Mouse (Mus musculus): ENCODE data around the gene Clcn1. TPM values are rescaled to one million over a fixed set of nuclear protein-coding genes. Genes with fewer than 3 reads are reported as not detected.

The Clcn1 gene
- total and polyA plus RNA-seq, 3 experiments: 0.11 to 0.45 TPM; not detected in 1

DNA sequence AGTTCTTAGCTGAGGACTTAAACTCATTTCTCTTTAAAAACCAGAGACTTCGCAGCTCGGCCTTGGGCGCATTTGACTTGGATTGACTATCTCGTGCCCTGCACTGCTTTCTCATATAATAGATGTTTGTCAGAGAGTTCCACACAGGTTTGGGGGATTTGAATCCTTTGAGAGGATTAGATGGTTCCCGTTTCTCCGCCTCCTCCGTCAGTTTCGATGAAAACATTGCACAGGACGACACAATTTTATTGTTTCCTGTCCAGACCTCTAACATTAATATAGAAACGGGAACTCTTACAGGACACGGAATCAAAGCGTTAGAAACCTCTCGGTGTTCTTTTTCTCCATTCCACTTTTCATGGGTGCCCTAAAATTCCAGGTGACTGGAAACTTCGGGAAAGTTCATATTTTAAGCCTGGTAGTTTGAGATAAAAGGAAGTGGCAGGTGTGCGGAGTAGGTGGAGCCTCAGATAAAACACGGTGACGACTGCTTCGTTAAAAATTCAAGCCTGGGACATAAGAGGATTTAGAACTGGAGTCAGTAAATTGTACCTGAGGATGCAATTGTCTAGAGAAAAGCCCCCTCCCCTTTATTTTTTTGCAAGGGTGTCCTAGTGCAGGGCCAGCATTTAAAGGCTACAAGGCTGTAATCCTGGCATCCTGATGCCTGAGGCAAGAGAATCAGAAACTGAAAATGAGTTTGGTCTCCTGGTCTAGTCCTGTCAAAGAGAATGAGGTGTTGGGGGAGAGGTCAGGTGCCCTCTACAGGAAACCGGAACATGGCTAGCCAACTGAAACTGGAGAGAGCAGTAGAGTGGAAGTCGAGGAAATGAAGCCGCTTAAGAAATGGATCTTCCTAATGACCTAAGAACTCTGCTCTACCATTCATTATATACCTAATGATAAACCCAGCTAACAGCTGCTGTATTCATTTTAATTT is 20.8 kb upstream of the Clcn1 start:
- ATAC-seq (ENCODE audit: extremely low read depth, insufficient number of reproducible peaks, low FRiP score, poor library complexity, severe bottlenecking): 0 out of 2 replicates have a peak, but pooled peaks have one; percentile 16
- 0 out of 2 replicates have a peak, but pooled peaks cover 5% of the 10 kb centered on the region for H3K27me3 ChIP-seq (ENCODE audit: insufficient read depth, low read length)
- peaks cover 46% of the 10 kb centered on the region for H3K4me1 ChIP-seq (ENCODE audit: insufficient read depth, low read depth, low read length)
- peak; percentile 27 for DNase-seq (ENCODE audit: low spot score)
- no peaks in the 10 kb centered on the region for H3K9me3 ChIP-seq (replicated peaks)
- peaks cover 36% of the 10 kb centered on the region for H3K36me3 ChIP-seq (replicated peaks)
- TF ChIP-seq GATA2 (IDR thresholded peaks at IDR 0.05; ENCODE audit: borderline replicate concordance, low read depth, low read length) (no peak), TAL1 (conservative IDR thresholded peaks at IDR 0.05; ENCODE audit: low read depth, low read length) (0 out of 2 replicates have a peak, but pooled peaks have one; percentile 12)
- H3K4me3 ChIP-seq (ENCODE audit: low read depth, low read length): peak overlapping the region; percentile 96

DNA sequence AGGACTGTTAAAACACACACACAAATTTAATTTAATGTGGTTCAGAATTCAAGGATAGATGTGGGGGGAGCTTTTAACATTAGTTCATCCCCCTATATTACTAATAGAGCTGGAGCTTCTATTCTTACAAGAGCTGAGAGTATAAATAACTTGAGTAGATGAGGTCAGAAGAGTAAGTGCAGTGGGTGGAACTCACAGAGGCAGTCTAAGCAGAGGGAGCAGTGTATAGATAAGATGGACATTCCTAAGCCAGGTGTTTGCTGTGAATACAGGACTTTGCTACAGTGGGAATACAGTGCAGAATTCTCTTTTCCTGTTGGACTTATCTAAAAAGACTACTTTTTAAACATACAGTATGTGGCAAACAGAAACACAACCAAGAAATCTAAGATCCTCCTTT is 15.7 kb upstream of the Clcn1 start:
- no peak overlapping the region for H3K4me3 ChIP-seq (ENCODE audit: low read depth, low read length)
- H3K36me3 ChIP-seq (replicated peaks): peaks cover 81% of the 10 kb centered on the region
- H3K9me3 ChIP-seq (replicated peaks): no peaks in the 10 kb centered on the region
- TF ChIP-seq CTCF (IDR thresholded peaks at IDR 0.05; ENCODE audit: low read depth, low read length) (no peak), POLR2AphosphoS5 (IDR thresholded peaks at IDR 0.05; ENCODE audit: insufficient replicate concordance, low read depth, low read length) (no peak), GATA1 (IDR thresholded peaks at IDR 0.05; ENCODE audit: borderline replicate concordance, low read length) (no peak), GATA2 (IDR thresholded peaks at IDR 0.05; ENCODE audit: borderline replicate concordance, low read depth, low read length) (no peak)
- ATAC-seq (ENCODE audit: extremely low read depth, insufficient number of reproducible peaks, low FRiP score, poor library complexity, severe bottlenecking): no peak
- DNase-seq (ENCODE audit: low spot score): no peak
- no peaks in the 10 kb centered on the region for H3K27me3 ChIP-seq (ENCODE audit: insufficient read depth, low read length)
- H3K4me1 ChIP-seq (ENCODE audit: insufficient read depth, low read depth, low read length): peaks cover 25% of the 10 kb centered on the region

- Histone ChIP-seq H3K36me3 (replicated peaks) (peaks cover 91% of the 10 kb centered on the region), H3K4me1 (ENCODE audit: insufficient read depth, low read depth, low read length) (no peaks in the 10 kb centered on the region)
- ATAC-seq (ENCODE audit: extremely low read depth, insufficient number of reproducible peaks, low FRiP score, poor library complexity, severe bottlenecking): no peak
Observed at GRCm38 (mm10) chr6:42276151-42276550, 10.3 kb upstream of the Clcn1 start.

DNA sequence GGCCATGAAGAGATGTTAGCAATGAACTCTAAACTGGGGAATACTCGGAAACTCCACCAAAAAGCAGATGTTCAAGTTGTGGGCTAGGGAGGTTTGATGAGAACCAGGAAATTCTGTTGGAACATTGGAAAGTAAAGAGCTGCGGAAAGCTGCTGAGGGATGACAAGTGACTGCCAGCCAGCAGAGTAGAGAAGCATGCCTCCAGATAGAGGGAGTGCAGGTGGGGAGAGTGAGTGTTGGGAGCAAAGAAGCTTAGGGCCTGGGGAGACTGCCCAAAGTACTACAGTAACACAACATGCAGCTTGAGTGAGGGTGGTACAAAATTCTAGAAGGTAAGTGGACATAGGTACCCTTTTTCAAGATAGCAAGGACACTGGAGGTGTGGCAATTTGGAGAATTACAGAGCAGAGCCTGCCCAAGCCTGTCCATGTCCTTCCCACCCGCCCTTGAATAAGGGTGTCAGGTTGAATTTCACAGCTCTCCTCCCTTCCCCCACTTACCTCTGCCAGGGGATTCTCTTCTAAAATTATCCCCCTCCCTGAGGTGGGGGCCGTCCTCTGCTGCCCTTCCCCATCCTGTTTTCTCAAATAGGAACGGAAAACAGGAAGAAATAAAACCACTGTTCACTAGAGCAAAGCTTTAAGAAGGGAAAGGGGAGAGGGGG is 3.5 kb upstream of the Clcn1 start:
- no peak for DNase-seq (ENCODE audit: low spot score)
- H3K27me3 ChIP-seq (ENCODE audit: insufficient read depth, low read length): no peaks in the 10 kb centered on the region
- no peaks in the 10 kb centered on the region for H3K4me1 ChIP-seq (ENCODE audit: insufficient read depth, low read depth, low read length)
- peaks cover 74% of the 10 kb centered on the region for H3K36me3 ChIP-seq (replicated peaks)
- no peak overlapping the region for H3K4me3 ChIP-seq (ENCODE audit: low read depth, low read length)
- no peak for TF ChIP-seq CTCF (IDR thresholded peaks at IDR 0.05; ENCODE audit: low read depth, low read length)
- TF ChIP-seq POLR2AphosphoS5 (IDR thresholded peaks at IDR 0.05; ENCODE audit: insufficient replicate concordance, low read depth, low read length): no peak; the same call in 1 of the 2 replicates
- TF ChIP-seq GATA2 (IDR thresholded peaks at IDR 0.05; ENCODE audit: borderline replicate concordance, low read depth, low read length): no peak
- no peak for TF ChIP-seq TAL1 (conservative IDR thresholded peaks at IDR 0.05; ENCODE audit: low read depth, low read length)
- no peak for TF ChIP-seq GATA1 (IDR thresholded peaks at IDR 0.05; ENCODE audit: borderline replicate concordance, low read length)
- ATAC-seq (ENCODE audit: extremely low read depth, insufficient number of reproducible peaks, low FRiP score, poor library complexity, severe bottlenecking): no peak
- H3K9me3 ChIP-seq (replicated peaks): no peaks in the 10 kb centered on the region

More at GRCm38 (mm10) chr6:42276151-42276550, 10.3 kb upstream of the Clcn1 start:
- Histone ChIP-seq H3K4me3 (ENCODE audit: low read depth, low read length) (no peak overlapping the region), H3K9me3 (replicated peaks) (no peaks in the 10 kb centered on the region), H3K27me3 (ENCODE audit: insufficient read depth, low read length) (no peaks in the 10 kb centered on the region)
- DNase-seq (ENCODE audit: low spot score): no peak
- TF ChIP-seq TAL1 (conservative IDR thresholded peaks at IDR 0.05; ENCODE audit: low read depth, low read length) (no peak), CTCF (IDR thresholded peaks at IDR 0.05; ENCODE audit: low read depth, low read length) (no peak), GATA2 (IDR thresholded peaks at IDR 0.05; ENCODE audit: borderline replicate concordance, low read depth, low read length) (no peak), POLR2AphosphoS5 (IDR thresholded peaks at IDR 0.05; ENCODE audit: insufficient replicate concordance, low read depth, low read length) (no peak), GATA1 (IDR thresholded peaks at IDR 0.05; ENCODE audit: borderline replicate concordance, low read length) (no peak)

DNA sequence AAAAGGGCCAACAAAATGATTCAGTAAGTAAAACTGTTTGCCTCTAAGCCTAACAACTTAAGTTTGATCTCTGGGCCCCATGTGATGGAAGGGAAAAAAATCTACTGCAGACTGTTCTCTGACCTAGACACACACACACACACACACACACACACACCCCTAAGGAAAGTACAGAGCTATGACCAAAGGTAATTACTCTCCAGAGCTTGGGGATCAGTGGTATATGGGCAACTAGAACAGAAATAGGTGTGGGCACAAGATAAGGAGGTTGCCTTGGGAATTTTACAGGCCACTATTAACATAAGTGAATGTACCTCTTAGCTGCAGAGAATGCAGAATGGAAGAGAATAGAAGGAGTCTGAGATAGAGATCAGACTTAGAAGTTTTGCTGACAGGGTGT is 1.1 kb downstream of the Clcn1 start:
- ATAC-seq (ENCODE audit: extremely low read depth, insufficient number of reproducible peaks, low FRiP score, poor library complexity, severe bottlenecking): no peak
- TF ChIP-seq CTCF (IDR thresholded peaks at IDR 0.05; ENCODE audit: low read depth, low read length) (no peak), GATA1 (IDR thresholded peaks at IDR 0.05; ENCODE audit: borderline replicate concordance, low read length) (no peak), TAL1 (conservative IDR thresholded peaks at IDR 0.05; ENCODE audit: low read depth, low read length) (no peak), POLR2AphosphoS5 (IDR thresholded peaks at IDR 0.05; ENCODE audit: insufficient replicate concordance, low read depth, low read length) (no peak), GATA2 (IDR thresholded peaks at IDR 0.05; ENCODE audit: borderline replicate concordance, low read depth, low read length) (no peak)
- H3K36me3 ChIP-seq (replicated peaks): peaks cover 31% of the 10 kb centered on the region
- no peaks in the 10 kb centered on the region for H3K9me3 ChIP-seq (replicated peaks)
- H3K4me1 ChIP-seq (ENCODE audit: insufficient read depth, low read depth, low read length): no peaks in the 10 kb centered on the region
- no peak overlapping the region for H3K4me3 ChIP-seq (ENCODE audit: low read depth, low read length)
- DNase-seq (ENCODE audit: low spot score): no peak
- peaks cover 6% of the 10 kb centered on the region for H3K27me3 ChIP-seq (ENCODE audit: insufficient read depth, low read length)

- peaks cover 2% of the 10 kb centered on the region; the same call in 1 of the 2 replicates for H3K4me1 ChIP-seq (ENCODE audit: insufficient read depth, low read depth, low read length)
- peaks cover 21% of the 10 kb centered on the region for H3K27me3 ChIP-seq (ENCODE audit: insufficient read depth, low read length)
- ATAC-seq (ENCODE audit: extremely low read depth, insufficient number of reproducible peaks, low FRiP score, poor library complexity, severe bottlenecking) (no peak), DNase-seq (ENCODE audit: low spot score) (no peak)
- TF ChIP-seq POLR2AphosphoS5 (IDR thresholded peaks at IDR 0.05; ENCODE audit: insufficient replicate concordance, low read depth, low read length) (no peak), GATA2 (IDR thresholded peaks at IDR 0.05; ENCODE audit: borderline replicate concordance, low read depth, low read length) (no peak), TAL1 (conservative IDR thresholded peaks at IDR 0.05; ENCODE audit: low read depth, low read length) (no peak), CTCF (IDR thresholded peaks at IDR 0.05; ENCODE audit: low read depth, low read length) (no peak), GATA1 (IDR thresholded peaks at IDR 0.05; ENCODE audit: borderline replicate concordance, low read length) (no peak)
- H3K36me3 ChIP-seq (replicated peaks): no peaks in the 10 kb centered on the region
- no peak overlapping the region for H3K4me3 ChIP-seq (ENCODE audit: low read depth, low read length)
- H3K9me3 ChIP-seq (replicated peaks): no peaks in the 10 kb centered on the region
Observed at GRCm38 (mm10) chr6:42293327-42293726, 6.8 kb downstream of the Clcn1 start.

Measured in G1E (cell line).